Mouse (Mus musculus) hindbrain, embryonic 12.5 days (tissue): ENCODE data around the gene Dtx3l. TPM values are rescaled to one million over a fixed set of nuclear protein-coding genes. Genes with fewer than 3 reads are reported as not detected.
"Not testable (repeated sequence)": the region's sequence is repeated elsewhere in the genome, so short reads cannot be mapped to it uniquely, and the experiment has no call there.

ENCODE experiments used
- ATAC-seq: fragments of 200-750 bp; cut with Nextera tagmentation; 2 replicates; pipeline ENCODE4 v1.8.0; 2017; ENCODE audit warnings: moderate TSS enrichment; ENCODE audit not compliant: low FRiP score
- H3K27ac ChIP-seq: fragments of 300-500 bp; sonication (generic); 2 replicates; pipeline ENCODE4 v1.5.1; 2016; ENCODE audit warnings: mild to moderate bottlenecking
- H3K27me3 ChIP-seq: fragments of 300-500 bp; sonication (generic); 2 replicates; pipeline ENCODE4 v1.6.1; 2016; ENCODE audit warnings: mild to moderate bottlenecking
- H3K36me3 ChIP-seq: fragments of 300-500 bp; sonication (generic); 2 replicates; pipeline ENCODE4 v1.6.1; 2016; ENCODE audit warnings: mild to moderate bottlenecking
- H3K4me1 ChIP-seq: fragments of 300-500 bp; sonication (generic); 2 replicates; pipeline ENCODE4 v1.6.1; 2016
- H3K4me2 ChIP-seq: fragments of 300-500 bp; sonication (generic); replicated peaks from 2 replicates; pipeline ENCODE4 v1.6.1; 2016; ENCODE audit warnings: mild to moderate bottlenecking
- H3K4me3 ChIP-seq: fragments of 300-500 bp; sonication (generic); 2 replicates; pipeline ENCODE4 v1.5.1; 2016; ENCODE audit warnings: mild to moderate bottlenecking
- H3K9ac ChIP-seq: fragments of 300-500 bp; sonication (generic); 2 replicates; pipeline ENCODE4 v1.6.1; 2016; ENCODE audit warnings: mild to moderate bottlenecking, moderate library complexity
- H3K9me3 ChIP-seq: fragments of 300-500 bp; sonication (generic); replicated peaks from 2 replicates; pipeline ENCODE4 v1.6.1; 2016; ENCODE audit warnings: mild to moderate bottlenecking
- WGBS: fragments of 180-500 bp; shearing (Covaris S2); methylation state at CpG from one replicate; pipeline ENCODE4 v1.1.7; 2016; 5-methylcytosine and 5-hydroxymethylcytosine counted together
- polyA plus RNA-seq: library from polyadenylated mRNA; unstranded; fragments of >200 nt; fragmentation: Nextera tagmentation; extraction: Ambion mirVana; gene quantifications from 2 replicates; pipeline ENCODE4 v1.2.1, GENCODE M21; 2016

Gene Dtx3l
- 2.0 and 2.3 TPM in 2 replicates for polyA plus RNA-seq

DNA sequence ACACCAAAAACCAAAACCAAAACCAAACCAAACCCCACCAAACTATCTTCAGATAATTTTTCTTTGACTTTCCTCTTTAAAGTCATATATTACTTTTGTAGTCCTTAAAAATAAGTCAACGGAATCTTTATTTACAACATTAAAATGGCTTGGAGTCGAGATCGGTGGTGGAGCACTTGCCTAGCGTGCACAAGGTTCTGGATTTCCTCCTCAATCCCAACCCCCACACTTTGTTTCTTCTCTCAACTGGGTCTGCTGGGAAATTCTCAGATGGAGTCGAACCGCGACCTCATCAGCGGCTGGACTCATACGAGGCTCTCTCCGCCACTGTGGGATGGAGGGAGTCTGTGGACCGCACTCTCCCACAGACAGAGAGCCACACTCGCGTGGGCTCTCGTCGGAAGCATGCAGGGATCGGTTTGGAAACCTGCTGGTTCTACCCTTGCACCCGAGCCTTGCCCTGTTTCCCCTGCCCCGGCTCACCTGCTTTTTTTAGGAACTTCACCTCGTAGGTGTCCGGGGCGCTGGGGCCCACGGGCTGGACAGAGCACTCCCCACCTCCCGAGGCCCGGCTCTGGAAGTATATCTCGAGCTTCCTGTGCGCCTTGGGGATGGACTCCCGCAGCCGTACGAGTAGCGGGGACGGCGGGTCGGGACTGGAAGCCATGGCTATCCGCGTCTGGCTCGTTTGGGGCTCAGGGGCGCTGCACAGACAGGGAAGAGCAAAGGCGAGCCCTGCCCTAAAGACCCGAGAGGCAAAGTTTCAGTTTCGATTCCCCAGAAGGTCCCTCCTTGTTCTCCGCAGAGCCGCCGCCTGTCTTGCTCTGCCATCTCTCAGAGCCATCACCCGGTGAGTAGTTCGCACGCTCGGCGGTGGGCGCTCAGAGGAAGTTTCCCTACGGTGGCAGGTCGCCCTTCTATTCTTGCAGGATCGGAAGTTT, at the start of gene Dtx3l, which contains the start of gene Parp9:
Gene Dtx3l (minus strand): TSS at position 941 of the 941 bp plus-strand sequence.
Gene Parp9 (plus strand): TSS at position 260 of the 941 bp plus-strand sequence.
- ATAC-seq: peak; percentile 35; the same call in 1 of the 2 replicates
- H3K36me3 ChIP-seq: no peaks in the 10 kb centered on the region
- WGBS: 2% methylated on average over 52 of the region's 52 CpGs

DNA sequence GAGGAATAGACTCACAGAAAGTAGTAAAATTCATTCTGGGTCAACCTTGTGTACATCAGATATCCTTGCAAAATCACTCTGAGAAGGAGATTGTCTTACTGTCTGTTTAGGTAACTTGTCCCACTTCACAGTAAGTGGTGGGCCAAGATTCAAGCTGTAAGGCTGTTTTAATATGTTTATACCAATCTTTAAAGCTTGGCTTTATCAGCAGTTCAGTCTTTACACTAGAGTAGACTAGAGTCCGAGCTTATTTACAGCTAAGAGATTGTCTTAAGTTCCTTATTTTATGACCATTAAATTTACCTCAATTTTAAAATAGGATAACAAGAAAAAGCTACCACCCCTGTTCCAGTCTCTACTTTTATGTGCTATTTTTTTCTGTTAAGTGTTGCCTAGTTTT, 49.0 kb upstream of the Dtx3l start:
- H3K4me3 ChIP-seq: no peak overlapping the region
- H3K4me1 ChIP-seq: peaks cover 5% of the 10 kb centered on the region
- H3K9me3 ChIP-seq: no peaks in the 10 kb centered on the region
- no peak for ATAC-seq
- no peaks in the 10 kb centered on the region for H3K36me3 ChIP-seq
- H3K4me2 ChIP-seq: no peak overlapping the region
- WGBS: 94% methylated on average over 1 of the region's 1 CpGs
- H3K9ac ChIP-seq: no peak overlapping the region
- no peak overlapping the region for H3K27ac ChIP-seq
- no peaks in the 10 kb centered on the region for H3K27me3 ChIP-seq

More for the DNA sequence above, at the start of gene Dtx3l, which contains the start of gene Parp9:
- no peak within 1 kb of the TSS for H3K27ac ChIP-seq
- H3K4me1 ChIP-seq: peaks cover 6% of the 10 kb centered on the region
- H3K9me3 ChIP-seq: no peaks in the 10 kb centered on the region
- H3K4me3 ChIP-seq: peak within 1 kb of the TSS; percentile 55
- H3K4me2 ChIP-seq: peak within 1 kb of the TSS; percentile 80
- peak within 1 kb of the TSS; percentile 57 for H3K9ac ChIP-seq
- H3K27me3 ChIP-seq: peaks cover 27% of the 10 kb centered on the region

DNA sequence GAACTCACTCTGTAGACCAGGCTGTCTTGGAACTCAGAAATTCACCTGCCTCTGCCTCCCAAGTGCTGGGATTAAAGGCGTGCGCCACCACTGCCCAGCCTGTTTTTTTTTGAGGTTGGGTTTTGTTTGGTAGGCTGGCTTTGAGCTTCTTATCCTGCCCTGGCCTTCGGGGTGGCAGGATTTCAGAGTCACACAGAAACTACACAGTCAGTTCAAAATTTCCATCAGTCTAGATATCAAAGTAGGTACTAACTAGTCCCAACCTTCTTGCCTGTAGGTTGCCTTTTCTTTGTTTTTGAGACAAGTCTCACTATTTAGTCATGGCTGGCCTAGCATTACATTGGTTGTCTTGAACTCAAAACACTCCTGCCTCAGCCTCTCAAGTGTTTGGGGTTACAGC, 45.5 kb upstream of the Dtx3l start:
- Histone ChIP-seq H3K27ac (no peak overlapping the region), H3K4me2 (peak overlapping the region; percentile 69), H3K9ac (no peak overlapping the region), H3K36me3 (no peaks in the 10 kb centered on the region), H3K27me3 (no peaks in the 10 kb centered on the region), H3K9me3 (no peaks in the 10 kb centered on the region), H3K4me3 (peak overlapping the region; percentile 88), H3K4me1 (peaks cover 9% of the 10 kb centered on the region)
- WGBS: 69% methylated on average over 3 of the region's 3 CpGs
- ATAC-seq: no peak

DNA sequence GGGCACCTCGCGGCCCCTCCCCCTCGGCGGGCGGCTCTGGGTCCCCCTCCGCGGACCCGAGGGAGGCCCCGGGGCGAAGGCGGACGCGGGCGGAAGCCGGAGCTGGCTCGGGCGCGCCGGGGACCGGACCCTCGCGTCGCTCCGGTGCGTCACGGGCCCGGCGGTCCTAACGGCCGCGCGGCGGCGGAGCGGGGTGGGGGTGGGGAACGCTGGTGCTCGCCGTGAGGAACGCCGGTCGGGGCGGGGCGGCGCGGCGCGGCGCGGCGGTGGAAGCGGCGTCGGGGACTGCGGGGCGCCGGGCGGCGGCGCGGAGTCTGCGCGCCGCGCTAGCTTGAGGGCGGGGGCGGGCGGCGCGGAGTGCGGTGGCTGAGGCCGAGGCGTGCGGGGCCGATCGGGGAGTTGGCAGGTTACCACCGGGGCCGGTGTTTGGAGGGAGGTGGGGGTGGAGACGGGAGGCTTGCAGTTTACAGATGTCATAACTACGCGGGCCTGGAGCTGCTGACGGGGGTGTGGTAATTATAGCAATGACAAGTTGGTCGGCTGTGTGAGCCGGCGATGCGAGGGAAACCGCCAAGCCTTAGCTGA, 44.7 kb upstream of the Dtx3l start:
- Histone ChIP-seq H3K27ac (peak overlapping the region; percentile 99), H3K27me3 (no peaks in the 10 kb centered on the region), H3K9me3 (no peaks in the 10 kb centered on the region), H3K4me2 (peak overlapping the region; percentile 69), H3K4me3 (peak overlapping the region; percentile 88), H3K4me1 (peaks cover 9% of the 10 kb centered on the region), H3K9ac (peak overlapping the region; percentile 94), H3K36me3 (no peaks in the 10 kb centered on the region)
- peak; percentile 80 for ATAC-seq
- under 1% methylated on average over 63 of the region's 86 CpGs for WGBS

DNA sequence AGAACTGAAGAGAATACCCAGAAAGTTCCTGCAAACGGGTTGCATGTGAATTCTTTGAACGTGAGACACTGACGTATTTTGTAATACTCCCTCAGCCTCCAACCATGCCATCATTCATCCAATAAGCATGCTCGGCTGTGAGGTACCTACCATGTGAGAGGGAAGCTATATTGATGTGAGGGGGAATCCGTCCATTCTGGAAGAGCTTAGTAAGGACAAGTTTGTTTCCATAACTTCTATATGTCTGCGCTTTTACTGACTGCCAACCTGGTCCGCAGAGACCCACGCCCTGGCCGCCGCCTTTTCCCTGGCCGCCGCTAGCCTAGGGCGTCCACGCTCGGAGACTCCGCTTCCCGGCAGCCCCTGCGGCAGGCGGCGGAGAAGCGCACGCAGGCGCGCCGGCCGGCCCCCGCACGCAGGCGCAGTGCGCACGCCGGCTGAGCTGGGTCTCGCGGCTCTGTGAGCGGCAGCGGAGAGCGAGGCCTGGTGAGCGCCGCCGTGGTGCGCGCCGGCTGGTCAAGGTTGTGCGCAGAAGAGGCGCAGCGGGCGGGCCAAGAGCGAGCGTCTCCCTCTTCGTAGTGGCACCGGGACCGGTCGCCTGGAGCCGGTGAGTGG, 44.1 kb upstream of the Dtx3l start:
- no peaks in the 10 kb centered on the region for H3K36me3 ChIP-seq
- peak overlapping the region; percentile 94 for H3K9ac ChIP-seq
- peaks cover 9% of the 10 kb centered on the region for H3K4me1 ChIP-seq
- H3K27ac ChIP-seq: peak overlapping the region; percentile 99
- under 1% methylated on average over 46 of the region's 54 CpGs for WGBS
- H3K27me3 ChIP-seq: no peaks in the 10 kb centered on the region
- peak overlapping the region; percentile 69 for H3K4me2 ChIP-seq
- H3K4me3 ChIP-seq: peak overlapping the region; percentile 88
- H3K9me3 ChIP-seq: no peaks in the 10 kb centered on the region
- peak; percentile 95 for ATAC-seq

DNA sequence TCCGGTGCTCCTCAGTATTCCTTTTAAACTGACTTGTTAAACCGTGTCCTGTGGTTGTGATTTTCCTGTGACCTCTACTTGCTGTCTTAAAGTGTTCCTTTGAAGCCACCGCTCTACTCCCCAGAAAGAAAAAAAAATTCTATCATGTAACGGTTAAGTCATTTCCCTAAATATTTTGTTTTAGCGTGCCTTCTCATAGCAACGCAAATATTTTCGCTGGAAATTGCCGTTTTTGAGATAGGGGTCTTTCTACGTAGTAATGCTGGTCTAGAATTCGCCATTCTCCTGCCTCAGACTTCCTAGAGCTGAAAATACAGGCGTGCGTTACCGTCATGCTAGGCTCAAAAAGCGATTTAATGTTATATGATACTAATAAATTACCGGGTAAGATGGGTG, 43.6 kb upstream of the Dtx3l start:
- 0 out of 2 replicates have a peak overlapping the region, but pooled peaks have one; percentile 46 for H3K27ac ChIP-seq
- ATAC-seq: peak; percentile 19
- H3K4me1 ChIP-seq: peaks cover 9% of the 10 kb centered on the region

DNA sequence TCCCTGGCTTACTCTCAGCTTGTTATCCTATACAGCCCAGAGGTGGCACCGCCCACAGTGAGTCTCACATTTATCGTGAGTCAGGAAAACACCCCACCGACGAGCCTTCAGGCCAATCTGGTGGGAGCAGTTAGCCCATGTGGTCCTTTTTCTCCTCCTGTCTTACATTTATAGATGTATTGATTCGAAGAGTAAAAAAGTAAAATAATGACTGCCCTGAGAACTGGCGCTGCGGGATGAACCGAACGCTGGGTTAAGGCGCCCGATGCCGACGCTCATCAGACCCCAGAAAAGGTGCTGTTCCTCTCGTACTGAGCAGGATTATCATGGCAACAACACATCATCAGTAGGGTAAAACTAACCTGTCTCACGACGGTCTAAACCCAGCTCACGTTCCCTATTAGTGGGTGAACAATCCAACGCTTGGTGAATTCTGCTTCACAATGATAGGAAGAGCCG, 42.4 kb upstream of the Dtx3l start:
- no peak overlapping the region for H3K4me2 ChIP-seq
- H3K36me3 ChIP-seq: no peaks in the 10 kb centered on the region
- H3K4me3 ChIP-seq: no peak overlapping the region
- no peak overlapping the region for H3K9ac ChIP-seq
- no peaks in the 10 kb centered on the region for H3K27me3 ChIP-seq
- no peak overlapping the region for H3K27ac ChIP-seq
- H3K9me3 ChIP-seq: no peaks in the 10 kb centered on the region
- peaks cover 9% of the 10 kb centered on the region for H3K4me1 ChIP-seq
- ATAC-seq: peak; percentile 57
- 54% methylated on average over 19 of the region's 19 CpGs for WGBS

More for the DNA sequence above, 43.6 kb upstream of the Dtx3l start:
- Histone ChIP-seq H3K4me3 (peak overlapping the region; percentile 88), H3K9ac (peak overlapping the region; percentile 94), H3K9me3 (no peaks in the 10 kb centered on the region), H3K27me3 (no peaks in the 10 kb centered on the region), H3K36me3 (no peaks in the 10 kb centered on the region), H3K4me2 (peak overlapping the region; percentile 69)
- WGBS: 6% methylated on average over 15 of the region's 15 CpGs

DNA sequence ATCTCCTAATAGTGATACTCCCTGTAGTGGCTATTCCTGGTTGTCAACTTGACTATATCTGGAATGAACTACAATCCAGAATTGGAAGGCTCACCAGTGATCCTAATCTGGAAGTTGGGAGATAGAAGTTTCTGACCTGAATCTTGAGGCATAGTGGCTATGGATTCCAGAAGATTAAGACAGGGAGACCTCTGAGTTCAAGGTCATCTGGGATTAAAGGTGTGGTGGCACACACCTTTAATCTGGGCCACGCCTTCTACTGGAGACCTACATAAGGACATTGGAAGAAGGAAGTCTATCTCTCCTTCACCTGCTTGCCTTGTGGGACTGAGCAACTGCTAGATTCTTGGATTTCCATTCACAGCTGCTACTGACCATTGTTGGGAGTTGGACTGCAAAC, 39.5 kb upstream of the Dtx3l start, which contains the start of gene Kpna1:
Gene Kpna1 (plus strand): TSS at position 301 of the 400 bp plus-strand sequence.
- not testable (repeated sequence) for H3K27me3 ChIP-seq, H3K4me3 ChIP-seq, H3K36me3 ChIP-seq, H3K27ac ChIP-seq, H3K9ac ChIP-seq, H3K9me3 ChIP-seq, H3K4me1 ChIP-seq, ATAC-seq, H3K4me2 ChIP-seq
- 96% methylated on average over 1 of the region's 1 CpGs for WGBS

DNA sequence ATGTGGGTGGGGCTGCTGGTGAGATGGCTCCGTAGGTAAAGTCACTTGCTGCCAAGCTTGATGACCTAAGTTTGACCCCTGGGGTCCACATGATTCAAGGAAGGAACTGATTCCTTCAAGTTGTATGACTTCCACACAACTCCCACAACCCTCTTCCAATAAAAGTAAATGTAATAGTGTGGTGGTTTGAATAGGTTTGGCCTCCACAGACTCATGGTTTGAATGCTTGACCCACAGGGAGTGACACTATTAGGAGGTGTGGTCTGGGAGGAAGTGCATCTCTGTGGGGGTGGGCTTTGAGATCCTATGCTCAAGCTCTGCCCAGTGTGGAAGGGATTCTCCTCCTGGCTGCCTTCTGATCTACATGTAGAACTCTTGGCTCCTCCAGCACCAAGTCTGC, 35.1 kb upstream of the Dtx3l start:
- no peak for ATAC-seq
- 65% methylated on average over 1 of the region's 1 CpGs for WGBS

DNA sequence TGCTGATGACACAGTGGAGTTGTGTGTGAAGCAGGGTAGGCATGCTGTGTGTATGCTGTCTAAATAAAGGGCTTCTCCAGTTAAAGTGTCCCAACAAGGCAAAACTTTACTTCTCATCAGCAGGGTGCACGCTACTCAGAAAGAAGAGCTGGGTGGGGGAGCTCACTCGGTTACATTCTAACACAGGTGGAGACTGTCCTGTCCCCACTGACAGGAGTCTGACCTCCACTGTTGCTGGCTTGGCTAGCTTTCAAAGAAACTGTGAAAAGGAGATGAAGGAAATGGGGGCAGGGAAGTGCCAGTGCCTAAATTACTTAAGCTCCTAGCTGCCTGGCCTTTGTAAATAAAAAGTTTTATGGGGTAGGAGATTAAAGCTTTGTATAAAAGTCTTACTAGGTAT, 29.2 kb upstream of the Dtx3l start:
- ATAC-seq: no peak

More for the DNA sequence above, 35.1 kb upstream of the Dtx3l start:
- Histone ChIP-seq H3K4me3 (no peak overlapping the region), H3K9ac (no peak overlapping the region), H3K4me2 (no peak overlapping the region), H3K27me3 (no peaks in the 10 kb centered on the region), H3K36me3 (no peaks in the 10 kb centered on the region), H3K27ac (no peak overlapping the region), H3K9me3 (no peaks in the 10 kb centered on the region), H3K4me1 (no peaks in the 10 kb centered on the region)

DNA sequence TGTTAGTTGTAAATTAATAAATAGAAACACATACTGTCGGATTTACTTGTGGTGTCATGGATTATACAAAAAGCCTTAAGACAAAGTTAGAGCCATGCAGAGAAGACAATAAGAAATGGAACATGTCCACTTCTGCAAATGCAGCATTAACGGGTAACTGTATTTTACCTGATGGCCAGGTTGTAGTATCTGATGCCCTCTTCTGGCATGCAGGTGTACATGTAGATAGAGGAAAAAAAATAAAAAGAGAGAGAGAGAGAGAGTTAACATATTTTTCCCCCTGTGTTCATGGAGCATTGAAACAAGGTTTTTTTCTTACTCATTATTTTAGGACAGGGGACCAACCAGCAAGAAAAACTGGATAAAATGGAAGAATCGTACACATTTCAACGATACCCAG, 28.4 kb upstream of the Dtx3l start:
- WGBS: 90% methylated on average over 4 of the region's 4 CpGs
- H3K27ac ChIP-seq: no peak overlapping the region
- no peaks in the 10 kb centered on the region for H3K9me3 ChIP-seq
- no peaks in the 10 kb centered on the region for H3K27me3 ChIP-seq
- no peaks in the 10 kb centered on the region for H3K4me1 ChIP-seq
- no peak overlapping the region for H3K9ac ChIP-seq
- ATAC-seq: no peak
- no peaks in the 10 kb centered on the region for H3K36me3 ChIP-seq
- no peak overlapping the region for H3K4me3 ChIP-seq
- no peak overlapping the region for H3K4me2 ChIP-seq

More for the DNA sequence above, 29.2 kb upstream of the Dtx3l start:
- Histone ChIP-seq H3K27ac (no peak overlapping the region), H3K4me1 (no peaks in the 10 kb centered on the region), H3K4me2 (no peak overlapping the region), H3K9me3 (no peaks in the 10 kb centered on the region), H3K4me3 (no peak overlapping the region), H3K27me3 (no peaks in the 10 kb centered on the region), H3K9ac (no peak overlapping the region), H3K36me3 (no peaks in the 10 kb centered on the region)
- 60% methylated on average over 2 of the region's 2 CpGs for WGBS
